Mouse (Mus musculus): ENCODE data around the gene Med11.

GRCm38 (mm10) chr11:70432048-70432894 is 19.4 kb upstream of the Med11 start, which contains the start of gene Arrb2:
- TF ChIP-seq CTCF (IDR thresholded peaks at IDR 0.05; ENCODE audit: low read depth, low read length) (no peak), GATA1 (IDR thresholded peaks at IDR 0.05; ENCODE audit: borderline replicate concordance, low read length) (no peak)
